Mouse (Mus musculus) MEL (cell line): ENCODE data around the gene Rpp25. TPM values are rescaled to one million over a fixed set of nuclear protein-coding genes. Genes with fewer than 3 reads are reported as not detected.

Source experiments
- DNase-seq: peaks from one replicate; pipeline ENCODE4 v3.0.0; 2011; ENCODE audit warnings: low read depth, low spot score
- H3K27ac ChIP-seq: 2 replicates; pipeline ENCODE4 v1.5.1; 2012; ENCODE audit warnings: low read depth, mild to moderate bottlenecking, control low read depth, low read length, moderate library complexity; ENCODE audit not compliant: control insufficient read depth
- H3K27me3 ChIP-seq, 2 experiments: fragments of 150-350 bp in 1 of 2; sonication (generic) in 1 of 2; 2 replicates each; pipeline ENCODE4 v1.6.1; 2012; ENCODE audit warnings: low read length in 2 of 2, mild to moderate bottlenecking in 2 of 2, improper control_type of control experiment in 1 of 2, moderate library complexity in 1 of 2; ENCODE audit not compliant: insufficient read depth in 2 of 2, control insufficient read depth in 1 of 2
- H3K36me3 ChIP-seq, 2 experiments: 2 replicates each; pipeline ENCODE4 v1.6.1; 2012 to 2014; ENCODE audit warnings: low read length in 2 of 2, improper control_type of control experiment in 1 of 2, inconsistent platforms in 1 of 2, mild to moderate bottlenecking in 1 of 2; ENCODE audit not compliant: insufficient read depth in 2 of 2, control insufficient read depth in 1 of 2
- H3K4me1 ChIP-seq, 2 experiments: fragments of 150-350 bp in 1 of 2; sonication (generic) in 1 of 2; 2 replicates each; pipeline ENCODE4 v1.6.1; 2012; ENCODE audit warnings: low read length in 2 of 2, improper control_type of control experiment in 1 of 2, mild to moderate bottlenecking in 1 of 2; ENCODE audit not compliant: insufficient read depth in 2 of 2, control insufficient read depth in 1 of 2
- H3K4me3 ChIP-seq, 2 experiments: fragments of 150-350 bp in 1 of 2; sonication (generic) in 1 of 2; 2 replicates each; pipeline ENCODE4 v1.5.1; 2012; ENCODE audit warnings: low read depth in 2 of 2, low read length in 2 of 2, mild to moderate bottlenecking in 2 of 2, moderate library complexity in 2 of 2, control low read depth in 1 of 2, improper control_type of control experiment in 1 of 2; ENCODE audit not compliant: control insufficient read depth in 1 of 2, insufficient read depth in 1 of 2
- H3K79me2 ChIP-seq: 2 replicates; pipeline ENCODE4 v1.6.1; 2012; ENCODE audit warnings: mild to moderate bottlenecking, low read length, moderate library complexity; ENCODE audit not compliant: control insufficient read depth, poor library complexity, insufficient read depth
- H3K9ac ChIP-seq: 2 replicates; pipeline ENCODE4 v1.6.1; 2012; ENCODE audit warnings: low read depth, mild to moderate bottlenecking, control low read depth, low read length, moderate library complexity; ENCODE audit not compliant: control insufficient read depth, poor library complexity, severe bottlenecking
- H3K9me3 ChIP-seq: fragments of 150-350 bp; sonication (generic); replicated peaks from 2 replicates; pipeline ENCODE4 v1.6.1; 2012; ENCODE audit warnings: mild to moderate bottlenecking, low read length, improper control_type of control experiment, moderate library complexity; ENCODE audit not compliant: insufficient read depth
- BHLHE40 ChIP-seq: IDR thresholded peaks from 2 replicates; pipeline ENCODE4 v1.6.1; 2012; ENCODE audit warnings: low read depth, mild to moderate bottlenecking, inconsistent platforms, low read length, improper control_type of control experiment, borderline replicate concordance
- CTCF ChIP-seq, 3 experiments: IDR thresholded peaks in 2 of 3; conservative IDR thresholded peaks in 1 of 3; 2 replicates each; pipeline ENCODE4 v1.5.1; 2011 to 2012; ENCODE audit warnings: low read length in 3 of 3, low read depth in 2 of 3, mild to moderate bottlenecking in 2 of 3, improper control_type of control experiment in 1 of 3, inconsistent platforms in 1 of 3, mixed read lengths in 1 of 3, moderate library complexity in 1 of 3; ENCODE audit not compliant: control insufficient read depth in 1 of 3, insufficient read depth in 1 of 3, poor library complexity in 1 of 3, severe bottlenecking in 1 of 3
- E2F4 ChIP-seq: IDR thresholded peaks from 2 replicates; pipeline ENCODE4 v1.6.1; 2011; ENCODE audit warnings: low read depth, low read length, improper control_type of control experiment, borderline replicate concordance
- ETS1 ChIP-seq: IDR thresholded peaks from 2 replicates; pipeline ENCODE4 v1.6.1; 2012; ENCODE audit warnings: low read depth, mild to moderate bottlenecking, inconsistent platforms, low read length, improper control_type of control experiment, moderate library complexity
- GABPA ChIP-seq: IDR thresholded peaks from 2 replicates; pipeline ENCODE4 v1.6.1; 2012; ENCODE audit warnings: low read depth, mild to moderate bottlenecking, inconsistent platforms, low read length, improper control_type of control experiment, moderate library complexity
- GATA1 ChIP-seq: IDR thresholded peaks from 2 replicates; pipeline ENCODE4 v1.6.1; 2011; ENCODE audit warnings: low read depth, low read length, improper control_type of control experiment
- HCFC1 ChIP-seq: IDR thresholded peaks from 2 replicates; pipeline ENCODE4 v1.6.1; 2012; ENCODE audit warnings: low read depth, mild to moderate bottlenecking, inconsistent platforms, low read length, improper control_type of control experiment, moderate library complexity
- JUND ChIP-seq: IDR thresholded peaks from 2 replicates; pipeline ENCODE4 v1.6.1; 2011; ENCODE audit warnings: low read depth, mild to moderate bottlenecking, improper control_type of control experiment, low read length
- MAX ChIP-seq: IDR thresholded peaks from 2 replicates; pipeline ENCODE4 v1.6.1; 2011; ENCODE audit warnings: low read length, improper control_type of control experiment
- MAZ ChIP-seq: IDR thresholded peaks from 2 replicates; pipeline ENCODE4 v1.6.1; 2012; ENCODE audit warnings: low read depth, mild to moderate bottlenecking, inconsistent platforms, low read length, improper control_type of control experiment
- MYC ChIP-seq: IDR thresholded peaks from 2 replicates; pipeline ENCODE4 v1.6.1; 2011; ENCODE audit warnings: low read depth, mild to moderate bottlenecking, low read length, improper control_type of control experiment, moderate library complexity
- NELFE ChIP-seq: IDR thresholded peaks from 2 replicates; pipeline ENCODE4 v1.6.1; 2011; ENCODE audit warnings: low read depth, low read length, improper control_type of control experiment
- POLR2AphosphoS2 ChIP-seq: IDR thresholded peaks from 2 replicates; pipeline ENCODE4 v1.6.1; 2011; ENCODE audit warnings: low read length, improper control_type of control experiment
- RCOR1 ChIP-seq: IDR thresholded peaks from 2 replicates; pipeline ENCODE4 v1.6.1; 2012; ENCODE audit warnings: low read depth, mild to moderate bottlenecking, inconsistent platforms, low read length, improper control_type of control experiment
- SMC3 ChIP-seq: IDR thresholded peaks from 2 replicates; pipeline ENCODE4 v1.6.1; 2011; ENCODE audit warnings: low read depth, low read length, improper control_type of control experiment
- TCF12 ChIP-seq: IDR thresholded peaks from 2 replicates; pipeline ENCODE4 v1.6.1; 2014; ENCODE audit warnings: low read depth, mild to moderate bottlenecking, inconsistent platforms, low read length, improper control_type of control experiment, moderate library complexity
- UBTF ChIP-seq: IDR thresholded peaks from 2 replicates; pipeline ENCODE4 v1.6.1; 2012; ENCODE audit warnings: low read depth, mild to moderate bottlenecking, inconsistent platforms, low read length, improper control_type of control experiment, moderate library complexity, borderline replicate concordance; ENCODE audit not compliant: insufficient read depth
- ZKSCAN1 ChIP-seq: IDR thresholded peaks from 2 replicates; pipeline ENCODE4 v1.6.1; 2012; ENCODE audit warnings: low read depth, mild to moderate bottlenecking, inconsistent platforms, low read length, improper control_type of control experiment, moderate library complexity
- ZNF384 ChIP-seq: IDR thresholded peaks from 2 replicates; pipeline ENCODE4 v1.6.1; 2012; ENCODE audit warnings: low read depth, mild to moderate bottlenecking, inconsistent platforms, low read length, improper control_type of control experiment
- polyA plus RNA-seq, 2 experiments: library from polyadenylated mRNA; stranded (reverse) in 1 of 2; unstranded in 1 of 2; fragments of >175 nt in 1 of 2; fragments of >200 nt in 1 of 2; gene quantifications; 2 replicates each; pipeline versions ENCODE4 v1.2.1 to v1.2.4; 2012; ENCODE audit warnings: low replicate concordance in 2 of 2, low read depth in 1 of 2; ENCODE audit not compliant: insufficient read length in 2 of 2, insufficient read depth in 1 of 2, missing spikeins in 1 of 2
- total RNA-seq: library from RNA; depleted of rRNA; stranded (reverse); fragments of 300-350 nt; gene quantifications from 2 replicates; pipeline ENCODE4 v1.2.3, GENCODE M21; 2012; rRNA removed

Rpp25 gene
- total and polyA plus RNA-seq, 3 experiments = 0.12 to 0.68 TPM; not detected in 1

DNA sequence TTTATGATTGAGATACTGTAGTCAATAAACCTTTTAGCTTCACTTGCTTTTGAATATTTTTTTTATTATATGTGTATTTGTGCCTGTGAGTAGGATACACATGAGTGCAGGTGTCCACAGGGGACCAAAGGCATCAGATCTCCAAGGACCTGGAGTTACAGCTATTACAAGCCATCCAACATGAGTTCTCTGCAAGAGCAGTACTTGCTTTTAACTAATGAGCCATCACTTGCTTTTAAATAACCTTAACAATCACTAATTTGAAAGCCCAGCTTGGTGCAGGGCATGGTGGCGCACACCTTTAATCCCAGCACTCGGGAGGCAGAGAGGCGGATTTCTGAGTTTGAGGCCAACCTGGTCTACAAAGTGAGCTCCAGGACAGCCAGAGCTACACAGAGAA lies 50.9 kb downstream of the Rpp25 start:
- no peak for DNase-seq

More for the DNA sequence above, 50.9 kb downstream of the Rpp25 start:
- Histone ChIP-seq H3K4me3 (no peak overlapping the region), H3K36me3 (peaks cover 0 to 6% of the 10 kb centered on the region in 2 experiments; a peak in 2 of 4 replicates), H3K27ac (no peak overlapping the region), H3K9ac (no peak overlapping the region), H3K79me2 (no peaks in the 10 kb centered on the region; the same call in 1 of the 2 replicates), H3K27me3 (no peaks in the 10 kb centered on the region), H3K9me3 (no peaks in the 10 kb centered on the region), H3K4me1 (peaks cover 0 to 11% of the 10 kb centered on the region in 2 experiments; a peak in 2 of 4 replicates)
- TF ChIP-seq E2F4 (no peak), HCFC1 (no peak), GABPA (no peak), ETS1 (no peak), ZKSCAN1 (no peak), BHLHE40 (no peak), CTCF (IDR thresholded peaks at IDR 0.05 in 2 of 3, conservative IDR thresholded peaks at IDR 0.05 in 1 of 3; ENCODE audit: control insufficient read depth in 1 of 3, insufficient read depth in 1 of 3, low read depth in 2 of 3, low read length in 3 of 3, poor library complexity in 1 of 3, severe bottlenecking in 1 of 3) (no peak), JUND (no peak), MYC (no peak), SMC3 (no peak), UBTF (no peak), TCF12 (no peak), NELFE (no peak), ZNF384 (no peak), MAZ (no peak), RCOR1 (no peak), GATA1 (no peak), POLR2AphosphoS2 (no peak), MAX (no peak)

Other genes starting within 250 kb of the Rpp25 start
- 52.7 and 55.7 TPM in 2 replicates for gene 1700017B05Rik, start 241.4 kb upstream of the Rpp25 start, total RNA-seq
- 10 to 100 TPM in 1 of 2 experiments, not detected in 1; 76.5 TPM for gene 1700017B05Rik, start 241.4 kb upstream of the Rpp25 start, polyA plus RNA-seq
- gene Ppcdc, start 63.9 kb upstream of the Rpp25 start, total RNA-seq = 22.4 and 23.3 TPM in 2 replicates
- 10 to 100 TPM in 1 of 2 experiments, not detected in 1; 20.2 TPM for gene Ppcdc, start 63.9 kb upstream of the Rpp25 start, polyA plus RNA-seq
- gene Scamp5, start 36.0 kb upstream of the Rpp25 start, total RNA-seq = 1.9 and 2.3 TPM in 2 replicates
- gene Scamp5, start 36.0 kb upstream of the Rpp25 start, polyA plus RNA-seq = 1 to 10 TPM in 1 of 2 experiments, not detected in 1; 4.3 TPM
- gene Cox5a, start 17.2 kb downstream of the Rpp25 start, total RNA-seq = 364 and 367 TPM in 2 replicates
- gene Cox5a, start 17.2 kb downstream of the Rpp25 start, polyA plus RNA-seq = 100 to 1,000 TPM in 1 of 2 experiments, not detected in 1; 400 TPM
- 12.7 and 16.4 TPM in 2 replicates for gene Fam219b, start 33.5 kb downstream of the Rpp25 start, total RNA-seq
- gene Fam219b, start 33.5 kb downstream of the Rpp25 start, polyA plus RNA-seq = 10 to 100 TPM in 1 of 2 experiments, not detected in 1; 12.8 TPM
- gene Mpi, start 48.7 kb downstream of the Rpp25 start, total RNA-seq = 24.3 and 25.9 TPM in 2 replicates
- 10 to 100 TPM in 1 of 2 experiments, not detected in 1; 37.7 TPM for gene Mpi, start 48.7 kb downstream of the Rpp25 start, polyA plus RNA-seq
- 32.4 and 35.4 TPM in 2 replicates for gene Scamp2, start 56.9 kb downstream of the Rpp25 start, total RNA-seq
- 10 to 100 TPM in 1 of 2 experiments, not detected in 1; 51.4 TPM for gene Scamp2, start 56.9 kb downstream of the Rpp25 start, polyA plus RNA-seq
- gene Ulk3, start 85.4 kb downstream of the Rpp25 start, total RNA-seq = 4.3 and 5.0 TPM in 2 replicates
- 10 to 100 TPM in 1 of 2 experiments, not detected in 1; 11.9 TPM for gene Ulk3, start 85.4 kb downstream of the Rpp25 start, polyA plus RNA-seq
- gene Cplx3, start 102.3 kb downstream of the Rpp25 start, total RNA-seq = not detected in 2 replicates
- not detected for gene Cplx3, start 102.3 kb downstream of the Rpp25 start, polyA plus RNA-seq
- gene Lman1l, start 116.7 kb downstream of the Rpp25 start, total RNA-seq = 0.08 TPM in 1 of 2 replicates, not detected in the other
- under 1 TPM in 1 of 2 experiments, not detected in 1; 0.11 TPM for gene Lman1l, start 116.7 kb downstream of the Rpp25 start, polyA plus RNA-seq
- gene Csk, start 149.6 kb downstream of the Rpp25 start, total RNA-seq = 213 and 215 TPM in 2 replicates
- gene Csk, start 149.6 kb downstream of the Rpp25 start, polyA plus RNA-seq = 100 to 1,000 TPM in 1 of 2 experiments, not detected in 1; 338 TPM
- gene Cyp1a2, start 179.7 kb downstream of the Rpp25 start, total RNA-seq = not detected in 2 replicates
- gene Cyp1a2, start 179.7 kb downstream of the Rpp25 start, polyA plus RNA-seq = not detected
- gene Cyp1a1, start 183.9 kb downstream of the Rpp25 start, total RNA-seq = 0.04 and 0.07 TPM in 2 replicates
- under 1 TPM in 1 of 2 experiments, not detected in 1; 0.26 TPM for gene Cyp1a1, start 183.9 kb downstream of the Rpp25 start, polyA plus RNA-seq
- gene Edc3, start 204.5 kb downstream of the Rpp25 start, total RNA-seq = 7.2 and 8.0 TPM in 2 replicates
- 10 to 100 TPM in 1 of 2 experiments, not detected in 1; 25.7 TPM for gene Edc3, start 204.5 kb downstream of the Rpp25 start, polyA plus RNA-seq